In the genomic region with DNA sequence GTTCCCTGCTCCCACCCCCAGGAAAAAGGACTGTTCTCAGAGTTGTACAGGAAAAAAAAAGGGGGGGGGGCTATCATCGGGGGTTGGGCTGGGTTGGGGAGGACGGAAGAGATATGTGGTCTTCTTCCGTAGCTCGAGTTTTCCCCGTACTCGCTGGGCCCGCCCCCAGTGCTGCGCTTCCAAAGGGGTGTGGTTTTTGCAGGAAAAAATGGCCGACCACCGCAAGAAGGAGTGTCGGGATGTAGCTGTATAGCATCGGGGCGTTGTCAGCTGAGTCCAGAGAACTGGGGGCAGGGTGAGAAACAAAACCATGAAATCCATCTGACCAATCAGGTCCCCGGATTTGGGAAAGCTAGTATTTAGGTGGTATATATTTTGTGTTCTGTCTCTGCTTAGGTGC, we compare ENCODE assay signal across 1 mouse cellular context.
TF ChIP-seq lines count a peak whose summit lies in the region.

No protein-coding gene starts in this region.

TF ChIP-seq in C2C12, 6 proteins besides CTCF, POLR2A, EP300 and RAD21:
- TF ChIP-seq CEBPB (IDR thresholded peaks at IDR 0.05; ENCODE audit: low read depth) (no peak), MYOD1 (IDR thresholded peaks at IDR 0.05; ENCODE audit: control insufficient read depth, insufficient read length, low read depth) (no peak)
